Mouse (Mus musculus) left cerebral cortex, adult 18-20 months (tissue): ENCODE results near the gene Trpm2. TPM values are rescaled to one million over a fixed set of nuclear protein-coding genes. Genes with fewer than 3 reads are reported as not detected.

ENCODE experiments used
- total RNA-seq, 2 experiments: library from RNA; stranded (reverse); gene quantifications; 2 replicates each; pipeline ENCODE4 v1.2.3; 2021

The Trpm2 gene
- total RNA-seq, 2 experiments from 2014 or later: 47.5 to 51.9 TPM

Other genes with a start within 250 kb of the Trpm2 start
- gene Krtap12-1, start 250.0 kb downstream of the Trpm2 start, total RNA-seq: not detected
- not detected for gene Gm10100, start 244.1 kb downstream of the Trpm2 start, total RNA-seq
- not detected for gene Gm18596, start 227.9 kb downstream of the Trpm2 start, total RNA-seq
- not detected for gene Gm9736, start 219.2 kb downstream of the Trpm2 start, total RNA-seq
- gene Gm3233, start 210.9 kb downstream of the Trpm2 start, total RNA-seq: not detected
- not detected for gene Gm3238, start 199.2 kb downstream of the Trpm2 start, total RNA-seq
- gene Gm7138, start 193.6 kb downstream of the Trpm2 start, total RNA-seq: not detected
- not detected for gene Gm3250, start 188.0 kb downstream of the Trpm2 start, total RNA-seq
- not detected for gene Gm7137, start 182.4 kb downstream of the Trpm2 start, total RNA-seq
- not detected for gene Gm9639, start 175.5 kb downstream of the Trpm2 start, total RNA-seq
- gene Gm19668, start 171.4 kb downstream of the Trpm2 start, total RNA-seq: not detected
- gene Gm9507, start 158.7 kb downstream of the Trpm2 start, total RNA-seq: not detected
- gene Gm2696, start 155.9 kb downstream of the Trpm2 start, total RNA-seq: not detected
- not detected for gene Krtap10-4, start 143.5 kb downstream of the Trpm2 start, total RNA-seq
- gene Krtap10-10, start 134.6 kb downstream of the Trpm2 start, total RNA-seq: not detected
- gene Gm36176, start 123.8 kb downstream of the Trpm2 start, total RNA-seq: not detected
- not detected for gene Gm10318, start 117.7 kb downstream of the Trpm2 start, total RNA-seq
- gene Gm3285, start 108.6 kb downstream of the Trpm2 start, total RNA-seq: not detected
- 10 to 100 TPM in 1 of 2 experiments, 1 to 10 TPM in 1; 9.8 to 10.1 TPM for gene Lrrc3, start 68.0 kb downstream of the Trpm2 start, total RNA-seq
- gene 1810043G02Rik, start 8.0 kb upstream of the Trpm2 start, total RNA-seq: 10 to 100 TPM; 33.9 to 36.1 TPM
- 100 to 1,000 TPM; 147 TPM for gene Pfkl, start 39.5 kb upstream of the Trpm2 start, total RNA-seq
- not detected for gene Dnmt3l, start 71.4 kb upstream of the Trpm2 start, total RNA-seq
- gene Aire, start 73.0 kb upstream of the Trpm2 start, total RNA-seq: under 1 TPM in 1 of 2 experiments, not detected in 1; 0.28 TPM
- gene Icosl, start 98.7 kb upstream of the Trpm2 start, total RNA-seq: 1 to 10 TPM; 2.5 to 3.1 TPM
- gene D10Jhu81e, start 199.2 kb upstream of the Trpm2 start, total RNA-seq: 100 to 1,000 TPM; 112 to 114 TPM
- 10 to 100 TPM; 19.2 to 19.6 TPM for gene Pwp2, start 214.6 kb upstream of the Trpm2 start, total RNA-seq